Comparison of ENCODE assay signal across 15 mouse cellular contexts in the genomic region with DNA sequence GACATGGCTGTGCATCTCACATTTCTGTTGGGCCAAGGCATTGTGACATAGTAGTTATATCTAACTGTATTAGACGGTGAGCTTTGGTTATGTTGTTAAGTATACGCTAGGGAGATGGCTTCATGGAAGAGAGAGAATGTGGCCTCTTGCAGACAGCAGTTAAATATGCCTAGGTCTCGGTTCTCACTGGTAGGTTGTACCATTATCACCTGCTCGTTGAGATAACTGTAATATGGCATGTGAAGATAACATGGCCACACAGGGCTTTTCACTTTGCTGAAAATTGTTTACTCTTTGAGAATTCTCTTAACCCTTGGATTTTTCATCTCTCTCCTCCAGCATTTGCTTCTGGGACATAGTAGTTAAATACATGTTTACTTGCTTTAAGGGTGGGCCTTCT. TPM values are rescaled to one million over a fixed set of nuclear protein-coding genes. Genes with fewer than 3 reads are reported as not detected.
"Had no signal": no experiment of that assay in that cellular context is flagged by ENCODE, and none has a peak within 500 bp of the region (broad histone marks: within the 10 kb centered on the region; RNA-seq: fewer than 3 reads in every experiment).

No protein-coding gene starts in this region.

- H3K4me2 ChIP-seq: limb, embryonic 12.5 days had no signal

- H3K4me3 ChIP-seq: layer of hippocampus, adult 2 months; limb, embryonic 12.5 days; midbrain, embryonic 10.5 days had no signal

- H3K36me3 ChIP-seq: limb, embryonic 12.5 days; midbrain, embryonic 10.5 days had no signal

- H3K4me1 ChIP-seq: limb, embryonic 12.5 days had no signal

- DNase-seq: kidney, adult 9 months; kidney, postnatal 36 days; right cerebral cortex, postnatal 14 days; thymus, postnatal 4 days had no signal

- ATAC-seq: intestine, postnatal 0 days; midbrain, embryonic 16.5 days had no signal

- H3K9me3 ChIP-seq: limb, embryonic 12.5 days; midbrain, embryonic 10.5 days had no signal

- H3K9ac ChIP-seq: limb, embryonic 12.5 days had no signal

- H3K27ac ChIP-seq: kidney, postnatal 0 days; layer of hippocampus, adult 2 months; limb, embryonic 12.5 days; midbrain, embryonic 10.5 days; stomach, postnatal 0 days had no signal

RNA-seq across cellular contexts. Expression of a gene that starts 21.4 kb away (rescaled TPM):
- total RNA-seq: layer of hippocampus, adult 2 months; layer of hippocampus, postnatal 10 days; left cerebral cortex, postnatal 36 days; liver, adult 2 months had no signal
- polyA plus RNA-seq: intestine, postnatal 0 days; kidney, postnatal 0 days; limb, embryonic 12.5 days; liver, adult 2 months; midbrain, embryonic 10.5 days; midbrain, embryonic 16.5 days; neural tube, embryonic 14.5 days; stomach, postnatal 0 days had no signal
